Mouse (Mus musculus): Measurements from ENCODE around the gene Ctss. TPM values are rescaled to one million over a fixed set of nuclear protein-coding genes. Genes with fewer than 3 reads are reported as not detected.
A peak's percentile ranks its signal among the peaks of the same experiment; 100 is the strongest.

The Ctss gene
- 22.1 and 24.0 TPM in 2 replicates for polyA plus RNA-seq (2015; fragmentation: Nextera tagmentation; extraction: Ambion mirVana)

DNA sequence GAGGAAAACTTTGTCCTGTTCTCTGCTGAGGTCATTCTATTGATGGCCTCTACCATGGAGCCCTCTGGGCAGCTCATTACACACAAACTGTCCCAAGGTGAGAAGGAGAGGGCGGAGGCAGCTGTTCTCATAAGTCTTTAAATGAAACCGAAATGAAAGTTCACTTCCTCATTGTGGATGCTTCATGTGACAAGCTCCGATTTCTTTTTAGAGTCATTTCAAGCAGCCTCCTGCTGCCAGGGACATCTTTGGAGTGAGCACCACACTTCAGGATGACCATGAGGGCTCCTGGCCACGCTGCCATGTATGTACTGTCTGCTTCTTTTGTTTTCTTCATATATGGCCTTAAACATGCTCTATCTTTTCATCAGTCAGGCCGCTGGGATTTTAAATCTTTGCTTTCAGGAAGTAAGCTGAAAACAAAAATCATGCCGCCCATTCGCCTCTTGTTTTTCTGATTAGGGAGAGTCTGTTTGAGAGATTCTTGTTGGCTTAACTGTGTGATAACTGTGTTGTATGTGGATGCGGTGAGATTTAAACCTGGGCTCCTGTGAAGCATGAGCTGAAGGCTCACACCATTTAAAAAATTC lies at the start of gene Ctss:
Gene Ctss (plus strand): TSS at position 165 of the 590 bp plus-strand sequence.
- no peak for TF ChIP-seq CTCF (IDR thresholded peaks at IDR 0.05; ENCODE audit: low read depth)
- no peak for ATAC-seq (replicated peaks; ENCODE audit: low FRiP score, low read depth)
- Histone ChIP-seq H3K4me2 (ENCODE audit: low read length) (no peak within 1 kb of the TSS), H3K4me3 (replicated peaks; ENCODE audit: low read depth, low read length) (no peak within 1 kb of the TSS), H3K9me3 (replicated peaks; ENCODE audit: low read length) (no peaks in the 10 kb centered on the region), H3K36me3 (ENCODE audit: insufficient read depth, low read length) (no peaks in the 10 kb centered on the region), H3K27me3 (ENCODE audit: insufficient read depth, low read length) (no peaks in the 10 kb centered on the region), H3K27ac (no peak within 1 kb of the TSS), H3K4me1 (replicated peaks; ENCODE audit: insufficient read depth, low read length) (no peaks in the 10 kb centered on the region), H3K9ac (ENCODE audit: low read depth, low read length) (no peak within 1 kb of the TSS)
- 82% methylated on average over 8 of the region's 8 CpGs for WGBS
- no peak for DNase-seq (ENCODE audit: low spot score)

DNA sequence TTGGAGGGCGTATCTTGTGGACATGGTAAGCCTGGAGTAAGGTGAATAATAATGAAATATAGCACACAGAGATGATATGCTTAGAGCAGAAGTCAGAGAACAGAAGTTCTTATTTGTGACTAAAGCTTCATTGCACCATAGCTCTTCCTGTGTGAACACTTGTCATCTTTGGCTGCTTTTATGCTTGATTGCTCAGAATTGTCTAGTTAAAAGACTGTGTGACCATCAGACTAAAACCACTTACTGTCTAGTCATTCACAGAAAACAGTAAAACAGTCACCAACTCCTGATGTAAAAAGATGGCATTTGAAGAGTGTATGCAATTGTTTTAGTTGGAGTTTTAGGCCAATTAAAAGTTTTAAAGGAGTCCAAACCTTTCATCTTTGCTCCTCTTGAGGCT lies 47.6 kb upstream of the Ctss start:
- Histone ChIP-seq H3K4me3 (replicated peaks; ENCODE audit: low read depth, low read length) (no peak overlapping the region), H3K9ac (ENCODE audit: low read depth, low read length) (no peak overlapping the region), H3K27me3 (ENCODE audit: insufficient read depth, low read length) (no peaks in the 10 kb centered on the region), H3K36me3 (ENCODE audit: insufficient read depth, low read length) (peaks cover 60% of the 10 kb centered on the region), H3K4me2 (ENCODE audit: low read length) (no peak overlapping the region), H3K4me1 (replicated peaks; ENCODE audit: insufficient read depth, low read length) (no peaks in the 10 kb centered on the region), H3K9me3 (replicated peaks; ENCODE audit: low read length) (no peaks in the 10 kb centered on the region), H3K27ac (no peak overlapping the region)
- 92% methylated on average over 1 of the region's 1 CpGs for WGBS
- no peak for TF ChIP-seq CTCF (IDR thresholded peaks at IDR 0.05; ENCODE audit: low read depth)
- ATAC-seq (replicated peaks; ENCODE audit: low FRiP score, low read depth) = no peak
- DNase-seq (ENCODE audit: low spot score) = no peak

DNA sequence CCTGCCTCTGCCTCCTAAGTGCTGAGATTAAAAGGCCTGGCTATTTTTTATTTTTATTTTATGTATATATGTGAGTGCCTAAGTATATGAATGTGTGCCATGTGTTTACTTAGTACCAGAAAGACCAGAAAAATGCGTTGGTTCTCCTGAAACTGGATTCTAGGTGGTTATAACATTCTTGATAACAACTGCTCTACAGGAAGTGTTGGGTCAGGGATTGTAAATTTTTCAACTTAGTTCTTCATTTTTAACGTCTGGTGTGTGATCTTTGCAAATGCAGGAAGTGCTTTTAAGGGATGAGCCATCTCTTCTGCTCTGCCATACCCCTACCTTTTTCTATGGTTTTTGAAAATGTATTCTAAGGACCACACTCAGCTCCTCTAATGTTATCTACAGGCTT lies 40.2 kb upstream of the Ctss start:
- 77% methylated on average over 2 of the region's 2 CpGs for WGBS
- no peaks in the 10 kb centered on the region for H3K27me3 ChIP-seq (ENCODE audit: insufficient read depth, low read length)
- H3K4me3 ChIP-seq (replicated peaks; ENCODE audit: low read depth, low read length) = no peak overlapping the region
- peaks cover 47% of the 10 kb centered on the region for H3K36me3 ChIP-seq (ENCODE audit: insufficient read depth, low read length)
- no peak overlapping the region for H3K27ac ChIP-seq
- DNase-seq (ENCODE audit: low spot score) (no peak), ATAC-seq (replicated peaks; ENCODE audit: low FRiP score, low read depth) (no peak)
- no peak overlapping the region for H3K4me2 ChIP-seq (ENCODE audit: low read length)
- no peaks in the 10 kb centered on the region for H3K9me3 ChIP-seq (replicated peaks; ENCODE audit: low read length)
- no peak overlapping the region for H3K9ac ChIP-seq (ENCODE audit: low read depth, low read length)
- H3K4me1 ChIP-seq (replicated peaks; ENCODE audit: insufficient read depth, low read length) = no peaks in the 10 kb centered on the region
- no peak for TF ChIP-seq CTCF (IDR thresholded peaks at IDR 0.05; ENCODE audit: low read depth)

DNA sequence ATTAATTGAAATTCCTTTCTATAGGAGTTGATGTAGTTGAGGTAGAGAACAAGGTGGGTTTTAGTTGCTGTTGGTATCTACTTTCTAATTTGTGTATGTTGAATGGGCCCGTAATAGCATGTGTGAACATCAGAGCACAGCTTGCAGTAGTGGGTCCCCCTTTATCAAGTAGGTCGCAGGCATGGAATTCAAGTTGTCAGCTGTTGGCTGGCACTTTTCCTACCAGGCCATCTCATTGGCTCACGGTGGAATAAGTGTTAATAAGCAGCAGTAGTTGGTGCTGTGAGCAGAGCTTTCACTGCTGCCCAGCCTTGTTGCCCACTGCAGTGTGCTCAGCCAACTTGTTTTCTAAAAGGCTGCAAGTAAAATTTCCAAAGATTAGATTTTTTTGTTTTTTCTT lies 37.9 kb upstream of the Ctss start:
- H3K4me3 ChIP-seq (replicated peaks; ENCODE audit: low read depth, low read length) = no peak overlapping the region
- H3K4me2 ChIP-seq (ENCODE audit: low read length) = no peak overlapping the region
- no peak for TF ChIP-seq CTCF (IDR thresholded peaks at IDR 0.05; ENCODE audit: low read depth)
- H3K27me3 ChIP-seq (ENCODE audit: insufficient read depth, low read length) = no peaks in the 10 kb centered on the region
- 96% methylated on average over 3 of the region's 3 CpGs for WGBS
- peaks cover 45% of the 10 kb centered on the region for H3K36me3 ChIP-seq (ENCODE audit: insufficient read depth, low read length)
- DNase-seq (ENCODE audit: low spot score) = no peak
- no peaks in the 10 kb centered on the region for H3K4me1 ChIP-seq (replicated peaks; ENCODE audit: insufficient read depth, low read length)
- no peak for ATAC-seq (replicated peaks; ENCODE audit: low FRiP score, low read depth)
- H3K9ac ChIP-seq (ENCODE audit: low read depth, low read length) = no peak overlapping the region
- H3K27ac ChIP-seq = no peak overlapping the region
- no peaks in the 10 kb centered on the region for H3K9me3 ChIP-seq (replicated peaks; ENCODE audit: low read length)

GRCm38 (mm10) chr3:95490238-95490637 lies 36.3 kb upstream of the Ctss start:
- Histone ChIP-seq H3K4me3 (replicated peaks; ENCODE audit: low read depth, low read length) (no peak overlapping the region), H3K36me3 (ENCODE audit: insufficient read depth, low read length) (peaks cover 56% of the 10 kb centered on the region), H3K27ac (no peak overlapping the region), H3K4me1 (replicated peaks; ENCODE audit: insufficient read depth, low read length) (no peaks in the 10 kb centered on the region), H3K9ac (ENCODE audit: low read depth, low read length) (no peak overlapping the region), H3K27me3 (ENCODE audit: insufficient read depth, low read length) (no peaks in the 10 kb centered on the region), H3K4me2 (ENCODE audit: low read length) (no peak overlapping the region), H3K9me3 (replicated peaks; ENCODE audit: low read length) (no peaks in the 10 kb centered on the region)
- no peak for TF ChIP-seq CTCF (IDR thresholded peaks at IDR 0.05; ENCODE audit: low read depth)
- WGBS = 95% methylated on average over 2 of the region's 2 CpGs
- no peak for ATAC-seq (replicated peaks; ENCODE audit: low FRiP score, low read depth)
- no peak for DNase-seq (ENCODE audit: low spot score)

GRCm38 (mm10) chr3:95494342-95494741 lies 32.2 kb upstream of the Ctss start:
- Histone ChIP-seq H3K27ac (no peak overlapping the region), H3K9me3 (replicated peaks; ENCODE audit: low read length) (no peaks in the 10 kb centered on the region), H3K4me1 (replicated peaks; ENCODE audit: insufficient read depth, low read length) (no peaks in the 10 kb centered on the region), H3K4me2 (ENCODE audit: low read length) (no peak overlapping the region), H3K9ac (ENCODE audit: low read depth, low read length) (no peak overlapping the region), H3K4me3 (replicated peaks; ENCODE audit: low read depth, low read length) (no peak overlapping the region), H3K27me3 (ENCODE audit: insufficient read depth, low read length) (no peaks in the 10 kb centered on the region), H3K36me3 (ENCODE audit: insufficient read depth, low read length) (peaks cover 43% of the 10 kb centered on the region)
- 70% methylated on average over 6 of the region's 6 CpGs for WGBS
- ATAC-seq (replicated peaks; ENCODE audit: low FRiP score, low read depth) (no peak), DNase-seq (ENCODE audit: low spot score) (peak; percentile 18)
- TF ChIP-seq CTCF (IDR thresholded peaks at IDR 0.05; ENCODE audit: low read depth) = peak; percentile 67

DNA sequence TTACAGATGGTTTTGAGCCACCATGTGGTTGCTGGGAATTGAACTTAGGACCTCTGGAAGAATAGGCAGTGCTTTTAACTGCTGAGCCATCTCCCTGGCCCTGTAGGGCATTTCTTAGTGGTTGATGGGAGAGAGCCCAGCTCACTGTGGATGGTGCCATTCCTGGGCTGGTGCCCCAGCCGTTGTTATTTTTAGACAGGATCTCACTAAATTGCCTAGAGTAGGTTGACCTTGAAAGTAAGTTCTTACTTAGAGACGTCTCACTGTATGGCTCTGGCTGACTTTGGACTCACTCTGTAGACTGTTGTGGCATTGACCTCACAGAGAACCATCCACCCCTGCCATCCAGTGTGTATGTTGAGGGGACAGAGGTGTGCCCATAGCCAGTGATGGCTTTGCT lies 28.4 kb upstream of the Ctss start:
- DNase-seq (ENCODE audit: low spot score) = no peak
- WGBS = 82% methylated on average over 2 of the region's 2 CpGs
- no peak for TF ChIP-seq CTCF (IDR thresholded peaks at IDR 0.05; ENCODE audit: low read depth)

More for the DNA sequence above, 28.4 kb upstream of the Ctss start:
- peaks cover 23% of the 10 kb centered on the region for H3K36me3 ChIP-seq (ENCODE audit: insufficient read depth, low read length)
- H3K4me2 ChIP-seq (ENCODE audit: low read length) = no peak overlapping the region
- no peaks in the 10 kb centered on the region for H3K27me3 ChIP-seq (ENCODE audit: insufficient read depth, low read length)
- H3K9me3 ChIP-seq (replicated peaks; ENCODE audit: low read length) = no peaks in the 10 kb centered on the region
- no peak overlapping the region for H3K27ac ChIP-seq
- no peak overlapping the region for H3K4me3 ChIP-seq (replicated peaks; ENCODE audit: low read depth, low read length)
- ATAC-seq (replicated peaks; ENCODE audit: low FRiP score, low read depth) = no peak
- H3K4me1 ChIP-seq (replicated peaks; ENCODE audit: insufficient read depth, low read length) = no peaks in the 10 kb centered on the region
- H3K9ac ChIP-seq (ENCODE audit: low read depth, low read length) = no peak overlapping the region

All from kidney, postnatal 0 days (tissue).